Mouse (Mus musculus): ENCODE measurements around the gene Tbck. TPM values are rescaled to one million over a fixed set of nuclear protein-coding genes. Genes with fewer than 3 reads are reported as not detected.

Tbck gene
- polyA plus RNA-seq, 1 experiment = 17.3 TPM

DNA sequence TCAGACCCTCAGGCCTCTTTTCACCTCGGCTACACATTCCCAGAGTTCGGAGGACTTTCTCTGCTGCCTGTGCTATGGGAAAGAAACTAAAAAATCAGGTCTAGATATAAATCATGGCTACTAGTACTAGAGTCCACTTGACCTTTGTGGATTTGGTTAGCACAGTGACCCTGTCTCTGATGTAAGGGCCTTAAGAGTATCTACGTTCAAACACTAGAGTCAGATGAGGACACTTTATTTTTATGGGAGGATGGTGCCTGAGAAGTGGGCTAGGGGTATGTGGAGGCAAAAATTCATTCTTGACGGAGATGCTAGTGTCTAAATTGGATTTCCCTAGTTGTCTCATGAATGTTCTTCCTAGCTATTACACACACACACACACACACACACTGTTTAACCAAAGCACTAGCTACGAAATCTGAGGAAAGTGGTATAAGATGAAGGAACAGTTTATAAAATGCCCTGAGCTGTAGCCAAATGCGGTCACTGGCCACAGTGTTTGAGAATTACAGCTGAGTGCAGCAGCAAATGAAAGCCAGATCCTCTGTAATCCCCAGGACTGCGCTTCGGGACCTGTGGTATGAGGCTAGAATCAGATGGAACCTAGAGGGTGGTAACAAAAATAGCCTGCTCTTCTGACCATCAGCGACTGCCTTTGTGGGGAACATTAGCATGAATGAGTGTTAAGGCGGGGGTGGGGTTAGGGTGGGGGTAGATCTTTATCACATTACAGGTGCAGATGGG lies 193.2 kb downstream of the Tbck start:
- no peak for TF ChIP-seq CTCF (IDR thresholded peaks at IDR 0.05; ENCODE audit: low read depth, low read length)
- no peak for TF ChIP-seq POLR2A (IDR thresholded peaks at IDR 0.05; ENCODE audit: borderline replicate concordance, low read depth, low read length)
- Histone ChIP-seq H3K27ac (ENCODE audit: insufficient read depth, low read depth, low read length) (no peak overlapping the region), H3K4me1 (ENCODE audit: control insufficient read depth, insufficient read depth, low read length) (no peaks in the 10 kb centered on the region), H3K4me3 (ENCODE audit: insufficient read depth, low read length) (no peak overlapping the region)

DNA sequence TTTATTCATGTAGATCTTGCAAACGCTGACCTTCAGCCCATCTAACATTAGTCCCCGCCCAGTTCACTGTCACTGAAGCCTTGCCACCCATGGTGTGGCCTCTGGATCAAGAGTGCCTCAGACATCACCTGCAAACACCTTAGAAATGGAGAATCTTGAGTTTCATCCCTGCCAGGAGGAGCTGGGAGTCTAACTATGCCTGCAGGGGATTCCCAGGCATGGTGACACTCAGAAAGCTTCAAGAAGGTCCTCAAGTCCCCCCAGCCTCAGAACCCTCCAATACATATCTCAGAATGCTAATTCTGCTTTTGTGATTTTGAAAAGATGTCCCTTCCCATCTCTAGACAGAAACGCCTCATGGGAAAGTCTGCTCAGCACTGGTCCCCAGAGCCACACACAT lies 196.4 kb downstream of the Tbck start:
- H3K4me3 ChIP-seq (ENCODE audit: insufficient read depth, low read length) = no peak overlapping the region
- TF ChIP-seq POLR2A (IDR thresholded peaks at IDR 0.05; ENCODE audit: borderline replicate concordance, low read depth, low read length) (no peak), CTCF (IDR thresholded peaks at IDR 0.05; ENCODE audit: low read depth, low read length) (no peak)
- H3K27ac ChIP-seq (ENCODE audit: insufficient read depth, low read depth, low read length) = no peak overlapping the region
- no peaks in the 10 kb centered on the region for H3K4me1 ChIP-seq (ENCODE audit: control insufficient read depth, insufficient read depth, low read length)

DNA sequence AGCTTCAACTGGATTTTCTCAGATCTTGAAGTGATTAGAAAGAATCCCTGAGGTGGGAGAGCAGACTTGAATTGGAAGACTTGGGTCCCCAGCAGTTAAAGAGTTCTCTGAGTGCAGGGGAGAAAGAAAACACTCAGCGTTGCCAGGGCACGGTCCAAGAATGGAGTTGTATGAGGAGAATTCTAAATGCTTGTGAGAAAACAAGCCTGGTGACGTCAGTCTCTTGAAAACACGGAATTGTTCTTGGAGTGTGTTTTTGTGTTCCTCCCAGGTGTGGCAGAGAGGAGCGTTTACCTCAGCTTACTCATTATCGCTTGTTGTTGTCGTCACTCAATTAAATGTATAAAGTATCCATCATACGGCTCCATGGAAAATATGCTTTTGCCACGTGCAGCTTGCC lies 196.9 kb downstream of the Tbck start:
- TF ChIP-seq POLR2A (IDR thresholded peaks at IDR 0.05; ENCODE audit: borderline replicate concordance, low read depth, low read length) (no peak), CTCF (IDR thresholded peaks at IDR 0.05; ENCODE audit: low read depth, low read length) (no peak)
- H3K4me1 ChIP-seq (ENCODE audit: control insufficient read depth, insufficient read depth, low read length) = no peaks in the 10 kb centered on the region
- H3K27ac ChIP-seq (ENCODE audit: insufficient read depth, low read depth, low read length) = no peak overlapping the region
- H3K4me3 ChIP-seq (ENCODE audit: insufficient read depth, low read length) = no peak overlapping the region

DNA sequence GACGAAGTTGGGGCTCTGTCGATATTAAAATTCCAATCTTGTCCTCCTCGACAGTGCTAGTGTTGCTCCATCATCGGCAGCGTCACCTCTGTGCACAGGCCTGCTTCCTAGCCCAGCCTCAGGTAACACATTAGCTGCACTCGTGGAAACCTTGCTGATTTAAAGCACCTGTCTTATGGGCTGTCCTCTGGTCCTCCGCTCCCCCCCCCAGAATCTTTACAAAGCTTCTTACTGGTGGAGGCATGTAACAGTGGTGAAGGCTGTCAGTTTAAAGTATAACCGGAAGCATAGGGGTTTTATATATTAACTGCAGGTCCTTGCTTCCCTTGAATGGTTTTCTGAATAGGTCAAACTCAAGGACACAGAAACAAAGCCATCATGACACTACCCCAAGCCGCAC lies 199.3 kb downstream of the Tbck start:
- TF ChIP-seq POLR2A (IDR thresholded peaks at IDR 0.05; ENCODE audit: borderline replicate concordance, low read depth, low read length) (no peak), CTCF (IDR thresholded peaks at IDR 0.05; ENCODE audit: low read depth, low read length) (no peak)
- Histone ChIP-seq H3K4me1 (ENCODE audit: control insufficient read depth, insufficient read depth, low read length) (peaks cover 2% of the 10 kb centered on the region; the same call in 1 of the 2 replicates), H3K4me3 (ENCODE audit: insufficient read depth, low read length) (no peak overlapping the region), H3K27ac (ENCODE audit: insufficient read depth, low read depth, low read length) (no peak overlapping the region)

DNA sequence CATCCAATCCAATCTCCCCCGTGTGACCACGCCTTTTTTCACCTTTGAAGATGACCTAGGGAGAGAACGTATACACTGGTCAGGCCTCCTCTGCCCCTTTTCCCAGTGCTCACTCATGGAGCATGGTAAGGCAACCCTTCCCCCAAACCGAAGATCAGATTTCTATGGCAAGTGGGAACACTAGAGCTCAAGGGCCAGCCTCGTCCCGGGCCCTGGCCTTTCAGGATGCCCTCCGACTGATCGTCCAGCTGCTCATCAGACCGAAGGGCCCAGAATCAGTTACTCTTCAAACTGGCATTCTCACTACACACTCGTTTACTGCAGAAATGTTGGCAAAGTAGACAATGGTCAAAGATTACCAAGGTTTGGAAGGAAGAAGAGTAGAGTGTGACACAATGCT lies 200.5 kb downstream of the Tbck start:
- no peak overlapping the region for H3K4me3 ChIP-seq (ENCODE audit: insufficient read depth, low read length)
- peaks cover 2% of the 10 kb centered on the region; the same call in 1 of the 2 replicates for H3K4me1 ChIP-seq (ENCODE audit: control insufficient read depth, insufficient read depth, low read length)
- no peak overlapping the region for H3K27ac ChIP-seq (ENCODE audit: insufficient read depth, low read depth, low read length)
- TF ChIP-seq CTCF (IDR thresholded peaks at IDR 0.05; ENCODE audit: low read depth, low read length) = no peak
- TF ChIP-seq POLR2A (IDR thresholded peaks at IDR 0.05; ENCODE audit: borderline replicate concordance, low read depth, low read length) = no peak

DNA sequence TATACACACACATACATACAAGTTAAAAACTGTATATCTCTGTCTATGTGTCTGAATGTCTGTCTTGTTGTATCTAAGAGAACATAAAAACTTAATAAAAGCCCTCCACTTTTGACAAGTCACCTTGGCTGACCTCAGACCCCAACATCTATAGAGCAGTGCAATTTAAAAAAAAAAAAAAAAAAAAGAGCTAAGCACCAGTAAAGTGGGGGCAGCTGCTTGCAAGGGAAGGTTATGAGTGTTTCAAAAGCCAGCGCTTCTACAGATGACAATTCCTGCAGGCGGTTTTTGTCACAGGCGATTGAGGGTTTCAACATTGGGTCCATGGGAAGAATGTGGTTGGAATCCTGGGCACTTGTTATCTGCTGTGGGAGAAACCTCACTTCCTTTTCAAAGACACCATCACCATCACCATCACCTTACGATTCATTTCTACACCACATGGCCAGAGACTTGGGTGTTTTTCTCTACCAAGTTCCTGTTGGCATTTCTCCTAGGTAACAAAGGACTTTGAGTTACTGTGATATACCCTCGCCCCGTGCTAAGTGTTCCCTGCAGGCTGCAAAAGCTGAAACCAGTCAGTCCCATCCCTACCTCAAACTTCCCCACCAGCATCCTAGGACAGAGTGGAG lies 202.6 kb downstream of the Tbck start:
- H3K27ac ChIP-seq (ENCODE audit: insufficient read depth, low read depth, low read length) = no peak overlapping the region
- H3K4me3 ChIP-seq (ENCODE audit: insufficient read depth, low read length) = no peak overlapping the region
- peaks cover 8% of the 10 kb centered on the region; the same call in 1 of the 2 replicates for H3K4me1 ChIP-seq (ENCODE audit: control insufficient read depth, insufficient read depth, low read length)
- TF ChIP-seq POLR2A (IDR thresholded peaks at IDR 0.05; ENCODE audit: borderline replicate concordance, low read depth, low read length) (no peak), CTCF (IDR thresholded peaks at IDR 0.05; ENCODE audit: low read depth, low read length) (no peak)

DNA sequence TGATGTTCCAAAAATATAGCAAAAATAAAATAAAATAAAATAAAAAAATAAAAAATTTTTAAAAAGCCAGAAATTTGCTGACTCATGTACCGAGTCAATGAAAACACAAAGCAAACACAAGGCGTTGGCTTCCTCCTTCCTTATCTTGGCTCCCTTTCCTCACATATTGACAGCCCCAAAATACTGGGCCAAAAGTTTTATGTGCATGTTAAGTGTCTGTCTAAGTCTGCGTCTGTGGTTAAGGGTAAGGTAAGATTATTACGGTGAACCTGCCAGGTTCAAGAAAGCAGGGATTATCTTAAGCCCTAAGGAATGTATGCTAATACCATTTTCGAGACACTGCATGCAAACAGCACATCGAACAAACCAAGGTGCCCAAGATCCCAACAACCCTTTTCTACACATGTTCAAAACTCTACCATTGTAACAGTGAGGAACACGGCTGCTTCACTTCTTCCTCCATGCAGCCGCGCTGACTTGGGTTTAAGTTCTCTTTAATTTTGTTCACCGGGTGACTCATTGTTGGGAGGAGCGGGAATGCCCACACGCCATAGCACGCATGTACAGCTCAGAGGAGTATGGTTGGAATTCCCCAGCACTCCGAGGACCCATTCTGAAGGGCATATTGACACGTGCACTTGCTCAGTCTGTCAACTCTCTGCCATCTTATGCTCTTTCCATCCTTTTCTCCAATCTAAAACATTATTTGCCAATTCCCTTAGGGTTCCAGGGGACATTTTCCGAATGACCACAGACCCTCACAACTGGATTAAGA lies 203.3 kb downstream of the Tbck start:
- Histone ChIP-seq H3K27ac (ENCODE audit: insufficient read depth, low read depth, low read length) (no peak overlapping the region), H3K4me1 (ENCODE audit: control insufficient read depth, insufficient read depth, low read length) (peaks cover 8% of the 10 kb centered on the region; the same call in 1 of the 2 replicates), H3K4me3 (ENCODE audit: insufficient read depth, low read length) (no peak overlapping the region)
- TF ChIP-seq POLR2A (IDR thresholded peaks at IDR 0.05; ENCODE audit: borderline replicate concordance, low read depth, low read length) = no peak
- no peak for TF ChIP-seq CTCF (IDR thresholded peaks at IDR 0.05; ENCODE audit: low read depth, low read length)

Other genes starting within 250 kb of the Tbck start
- gene Gimd1, start 54.3 kb upstream of the Tbck start, polyA plus RNA-seq (2012; ENCODE audit: insufficient read depth, insufficient read length, missing spikeins) = not detected in 2 replicates
- 77.7 and 81.4 TPM in 2 replicates for gene Aimp1, start 226 bp downstream of the Tbck start, polyA plus RNA-seq (2012; ENCODE audit: insufficient read depth, insufficient read length, missing spikeins)